ENCODE assay signal across 9 mouse cellular contexts in the genomic region with DNA sequence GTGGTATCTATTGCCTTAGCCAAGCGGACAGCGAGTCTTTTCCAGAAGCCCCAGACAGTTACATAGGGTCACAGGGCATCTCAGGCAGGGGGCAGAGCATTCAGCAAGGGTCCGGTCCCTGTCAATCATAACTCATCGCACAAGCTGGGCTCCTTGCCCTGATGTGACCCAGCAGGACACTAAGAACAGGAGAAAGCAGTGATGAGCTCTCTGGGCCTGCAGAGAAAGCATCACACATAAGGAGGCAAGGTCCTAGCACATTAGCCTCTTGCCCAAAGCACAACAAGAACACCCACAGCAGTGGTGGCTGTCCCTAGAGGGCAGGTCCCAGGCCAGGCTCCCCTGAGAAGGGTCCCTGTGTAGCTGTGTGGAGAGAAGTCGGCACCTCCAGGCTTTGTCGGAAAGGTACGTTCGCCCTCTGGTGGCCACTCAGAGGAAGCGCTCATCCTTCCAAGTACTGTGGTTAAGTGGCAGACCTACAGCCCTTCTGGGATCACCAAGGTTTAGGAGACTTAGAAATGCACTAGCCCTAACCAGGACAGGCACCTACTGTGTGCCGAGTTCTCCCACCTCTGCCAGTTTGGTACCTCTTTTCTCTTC.
DNase-seq lines count a peak whose midpoint lies in the region; ATAC-seq and TF ChIP-seq lines count a peak whose summit lies in the region.
"Had no signal": no experiment of that assay in that cellular context is flagged by ENCODE, and none has a peak within 500 bp of the region (broad histone marks: within the 10 kb centered on the region; RNA-seq: fewer than 3 reads in every experiment).

No protein-coding gene starts in this region.

- H3K36me3 ChIP-seq in CH12.LX (replicated peaks in 1 of 2; ENCODE audit: control insufficient read depth in 1 of 2, insufficient read depth in 1 of 2, low read length in 1 of 2) = no peaks in the 10 kb centered on the region
- H3K36me3 ChIP-seq: heart, embryonic 13.5 days had no signal

- intact Hi-C loops in heart, postnatal 14 days (cut with DNase I) = loop anchor here (1.0 to 5.0 kb wide), 3 partner anchors 171 to 333 kb away; no protein-coding TSS in a partner anchor

- dilution Hi-C loops in CH12.LX (cut with MboI; ENCODE audit: extremely low pct_ligation_motif_present, extremely low pct_unique_long_range_greater_than_20kb, low sequenced_read_pairs) = no loop called here

- peak; percentile 68 for DNase-seq in CH12.LX (ENCODE audit: extremely low read depth)
- peak; percentile 38 for DNase-seq in adrenal gland, adult 2 months
- peak; percentile 70 for DNase-seq in embryo, embryonic 9.5 days (ENCODE audit: extremely low spot score)
- DNase-seq in heart, postnatal 14 days = peak; percentile 64 to 75
- DNase-seq in kidney, postnatal 4 days = peak; percentile 79 to 82
- DNase-seq in right cerebral cortex, postnatal 14 days = peak; percentile 63
- peak; percentile 18 to 32 for DNase-seq in urinary bladder, postnatal 36 days (ENCODE audit: low spot score in 2 of 2)

- in situ Hi-C loops in CH12.LX (cut with MboI; ENCODE audit: low pct_ligation_motif_present, low pct_unique_long_range_greater_than_20kb, low sequenced_read_pairs) = loop anchor here (5.0 to 10.0 kb wide), 2 partner anchors 193 to 331 kb away; no protein-coding TSS in a partner anchor

- no peak for TF ChIP-seq POLR2A in CH12.LX (IDR thresholded peaks at IDR 0.05; ENCODE audit: low read depth, low read length)

- no peak overlapping the region for H3K4me3 ChIP-seq in CH12.LX (replicated peaks in 1 of 3; ENCODE audit: low read depth in 2 of 3, low read length in 2 of 3, poor library complexity in 1 of 3)
- H3K4me3 ChIP-seq: heart, embryonic 13.5 days had no signal

- peaks cover 2 to 20% of the 10 kb centered on the region in 2 experiments; a peak in 2 of 4 replicates for H3K4me1 ChIP-seq in CH12.LX (ENCODE audit: control insufficient read depth in 1 of 2, insufficient read depth in 2 of 2)

- TF ChIP-seq RAD21 in CH12.LX (IDR thresholded peaks at IDR 0.05; ENCODE audit: low read depth, low read length) = peak; percentile 95

- TF ChIP-seq EP300 in CH12.LX (IDR thresholded peaks at IDR 0.05; ENCODE audit: low read length) = no peak

- ATAC-seq in megakaryocyte-erythroid progenitor cell, adult 5-6 weeks (replicated peaks; ENCODE audit: low FRiP score, low TSS enrichment, poor library complexity, severe bottlenecking) = peak; percentile 89

- no peak overlapping the region for H3K9ac ChIP-seq in CH12.LX (ENCODE audit: insufficient read depth, low read depth)
- H3K9ac ChIP-seq: heart, embryonic 13.5 days had no signal

- H3K27ac ChIP-seq in CH12.LX (ENCODE audit: insufficient read depth, low read depth) = no peak overlapping the region
- H3K27ac ChIP-seq: heart, embryonic 13.5 days had no signal

- no peaks in the 10 kb centered on the region for H3K79me2 ChIP-seq in CH12.LX (replicated peaks; ENCODE audit: control insufficient read depth, extremely low read depth, insufficient read depth, poor library complexity, severe bottlenecking)

- no peak overlapping the region for H3K4me2 ChIP-seq in CH12.LX (ENCODE audit: insufficient read depth, low read depth, poor library complexity, severe bottlenecking)
- H3K4me2 ChIP-seq: heart, embryonic 13.5 days had no signal

- peaks cover 27% of the 10 kb centered on the region for H3K9me3 ChIP-seq in CH12.LX (replicated peaks; ENCODE audit: low read length)

- H3K27me3 ChIP-seq in CH12.LX (replicated peaks) = peaks cover 39% of the 10 kb centered on the region

- peak; percentile 84 to 95 for TF ChIP-seq CTCF in CH12.LX (conservative IDR thresholded peaks at IDR 0.05 in 1 of 2, IDR thresholded peaks at IDR 0.05 in 1 of 2; ENCODE audit: low read depth in 2 of 2, low read length in 2 of 2)

TF ChIP-seq in CH12.LX, 34 proteins besides CTCF, POLR2A, EP300 and RAD21:
- TF ChIP-seq NELFE (IDR thresholded peaks at IDR 0.05; ENCODE audit: low read depth, low read length) = peak; percentile 18; the same call in 1 of the 2 replicates
- TF ChIP-seq SMC3 (IDR thresholded peaks at IDR 0.05; ENCODE audit: low read depth, low read length) = peak; percentile 98
- no peak for TF ChIP-seq MEF2A (IDR thresholded peaks at IDR 0.05; ENCODE audit: borderline replicate concordance, low read depth, low read length)
- peak; percentile 74 for TF ChIP-seq ZC3H11A (IDR thresholded peaks at IDR 0.05; ENCODE audit: low read depth, low read length)

Comparison
In these comparisons a context has a peak if more than half of its experiments do, and no peak if none do; other contexts are left out.
1. DNase-seq: peak in every context shown above with its lines; median percentile 80 in kidney, postnatal 4 days; 70 in embryo, embryonic 9.5 days; 70 in heart, postnatal 14 days; 68 in CH12.LX; 63 in right cerebral cortex, postnatal 14 days; 38 in adrenal gland, adult 2 months; 25 in urinary bladder, postnatal 36 days.